Mouse (Mus musculus) activated CD4-positive, CD25-positive, alpha-beta regulatory T cell (primary cell): ENCODE results near the gene Tenm4. TPM values are rescaled to one million over a fixed set of nuclear protein-coding genes. Genes with fewer than 3 reads are reported as not detected.

Source experiments
- polyA plus RNA-seq, 2 experiments: library from polyadenylated mRNA; unstranded; fragments of 100-300 nt; shearing (Covaris generic); gene quantifications; one replicate each; pipeline ENCODE4 v1.2.1; 2017

Tenm4 gene
- polyA plus RNA-seq, result under 1 TPM; 0.18 to 0.87 TPM

DNA sequence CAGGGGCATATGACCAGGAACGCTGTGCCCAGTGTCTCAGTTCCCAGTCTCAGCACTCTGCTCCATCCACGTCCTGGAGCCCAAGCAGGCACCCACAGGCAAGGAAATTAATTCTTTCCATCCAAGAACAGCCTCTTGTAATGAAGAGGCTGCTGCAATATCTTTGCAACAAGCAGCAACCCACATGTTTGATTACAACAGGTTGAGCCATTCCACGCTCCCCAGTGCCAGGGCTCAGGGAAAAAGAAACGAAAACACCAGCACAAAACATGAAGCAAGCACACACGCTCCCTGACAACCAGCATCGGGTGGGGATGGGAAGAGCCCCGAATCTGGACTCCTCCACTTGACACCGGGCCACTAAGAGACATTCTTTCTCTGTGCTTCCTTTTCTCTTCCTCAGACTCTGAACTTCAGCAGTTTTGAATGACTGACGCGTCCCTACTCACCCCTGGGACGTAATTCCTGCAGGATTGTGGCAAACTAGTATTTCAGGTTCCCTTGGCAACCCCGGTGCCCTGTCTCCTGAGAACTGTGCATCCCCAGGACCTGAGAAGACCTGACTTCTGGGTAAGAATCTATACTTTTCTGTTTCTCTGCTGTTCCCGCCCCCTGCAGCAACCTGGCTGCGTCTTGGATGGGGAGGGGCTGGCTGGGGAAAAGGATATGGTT is at the start of gene Tenm4:
Tenm4 (plus strand) TSS at position 323 of the 672 bp plus-strand sequence.

DNA sequence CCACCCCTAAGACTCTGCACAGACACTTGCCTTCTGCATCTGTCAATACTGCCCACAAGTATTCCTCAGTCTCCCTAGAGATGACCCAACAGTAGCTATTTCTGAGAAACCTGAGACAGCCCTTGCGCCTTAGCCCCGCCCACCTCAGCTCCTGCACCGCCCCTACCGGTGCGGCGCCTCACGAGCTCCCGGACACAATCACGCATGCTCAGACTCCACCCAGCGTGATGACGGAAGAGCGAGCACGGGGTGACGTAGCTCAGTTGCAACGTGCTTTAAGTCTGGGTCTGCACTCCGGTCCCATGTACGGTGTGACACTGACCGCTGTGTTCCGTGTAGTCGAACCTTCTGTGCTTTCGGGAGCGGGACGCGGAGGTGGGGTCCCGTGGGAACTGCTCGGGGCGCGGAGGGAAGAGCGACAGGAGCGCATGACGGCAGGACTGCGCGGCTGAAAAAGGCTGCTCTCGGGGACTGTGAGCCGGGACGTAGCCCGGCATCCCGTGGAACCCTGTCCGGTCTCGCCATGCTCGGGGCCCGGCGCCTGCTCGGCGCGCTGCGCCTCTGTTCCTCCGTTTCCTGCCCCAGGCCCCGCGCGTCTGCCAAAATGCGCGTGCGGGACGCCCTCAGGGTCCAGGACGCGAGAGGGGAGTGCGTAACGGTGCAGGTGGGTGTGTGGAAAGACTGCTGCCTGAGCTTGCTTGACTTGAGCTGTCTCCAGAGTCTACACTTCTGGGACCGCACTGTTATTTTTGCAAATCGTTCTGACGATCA is 780.4 kb downstream of the Tenm4 start, which contains the start of gene Nars2:
Nars2 (plus strand) TSS at position 225 of the 771 bp plus-strand sequence.

